Mouse (Mus musculus) cerebellum, postnatal 25 days (tissue): ENCODE data around the gene Ttll12.

Source experiments
- DNase-seq, 2 experiments: peaks; one replicate each; pipeline ENCODE4 v3.0.0; 2021; ENCODE audit warnings: mixed read lengths in 2 of 2

The Ttll12 gene

DNA sequence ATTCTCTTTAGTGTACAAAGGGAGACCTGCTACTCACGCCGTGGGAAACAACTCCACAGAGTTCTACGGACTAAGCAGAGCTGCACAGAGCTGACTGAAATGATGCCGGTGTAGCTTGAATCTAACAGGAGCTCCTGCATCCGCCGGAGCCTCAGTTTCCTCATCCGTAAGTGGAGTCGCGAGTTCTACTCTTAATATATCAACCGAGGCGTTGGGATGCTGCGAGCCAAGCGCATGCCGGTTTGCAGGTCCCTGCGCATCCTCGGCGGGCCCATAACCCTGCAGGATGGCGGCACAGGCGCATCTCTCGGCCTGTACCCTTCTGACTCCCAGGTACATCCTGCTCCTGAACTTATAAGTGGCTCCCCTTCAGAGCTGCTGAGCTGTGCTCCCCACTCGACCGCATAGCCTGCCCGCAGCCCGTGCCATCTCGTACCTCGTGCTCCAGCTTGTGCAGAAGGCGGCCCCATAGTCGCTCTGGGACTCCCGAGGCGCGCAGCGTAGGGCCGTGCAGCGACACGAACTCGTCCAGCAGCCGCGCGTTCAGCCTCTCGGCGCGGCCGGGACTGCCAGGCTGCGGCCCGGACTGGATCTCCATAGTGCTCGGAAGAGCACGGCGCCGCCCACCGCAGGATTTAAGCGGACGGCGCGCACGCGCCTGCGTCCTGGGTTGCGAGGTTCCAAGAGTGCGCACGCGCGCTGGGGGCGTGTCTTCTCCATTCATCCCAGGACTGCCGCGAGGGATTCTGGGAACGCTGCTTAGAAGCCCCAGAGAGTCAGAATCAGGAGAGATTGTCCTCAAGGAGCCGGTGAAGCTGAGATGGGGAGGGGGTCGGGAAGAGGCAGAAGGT is at the start of gene Ttll12:
TSS of gene Ttll12 (minus strand) at position 645 of the 851 bp plus-strand sequence.
- peak; percentile 95 to 98 for DNase-seq

DNA sequence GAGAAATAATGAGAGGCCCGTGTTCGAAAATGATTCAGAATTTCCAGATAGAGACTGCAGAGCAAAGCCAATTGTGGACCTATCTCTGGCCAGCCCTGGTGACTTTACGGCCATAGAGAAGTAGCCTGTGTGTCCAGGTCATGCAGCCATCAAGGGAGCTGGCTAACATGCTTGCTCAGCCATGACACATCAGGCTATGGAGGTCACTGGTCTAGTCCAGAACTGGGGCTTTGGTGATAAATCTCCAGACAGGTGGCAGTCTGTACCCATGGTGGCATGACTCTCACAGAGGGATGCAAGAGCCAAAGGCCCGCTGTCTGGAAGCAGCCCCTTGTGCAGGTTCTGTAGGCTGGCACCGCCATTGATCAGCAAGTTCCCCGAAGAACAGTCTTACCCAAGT is 47.6 kb upstream of the Ttll12 start:
- DNase-seq, result no peak

DNA sequence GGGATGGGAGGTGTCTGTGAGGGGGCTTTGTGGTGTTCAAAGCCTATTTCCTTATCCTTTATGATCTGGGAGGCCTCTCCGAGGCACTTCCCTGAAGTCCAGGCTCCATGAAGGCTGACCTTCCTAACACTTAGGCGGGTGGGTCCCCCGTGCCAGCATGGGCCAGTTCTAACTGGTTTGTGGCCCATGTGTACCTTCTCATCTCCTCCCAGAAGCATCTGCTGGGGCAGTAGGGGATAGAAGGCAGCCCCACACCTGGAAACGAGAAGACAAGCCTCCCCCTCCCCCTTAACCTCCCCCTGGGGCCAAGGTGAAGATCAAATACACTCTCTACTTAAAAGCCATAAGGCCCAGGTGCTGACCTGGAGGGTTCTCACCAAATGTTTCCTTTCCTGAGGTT is 45.3 kb upstream of the Ttll12 start:
- DNase-seq, result no peak

DNA sequence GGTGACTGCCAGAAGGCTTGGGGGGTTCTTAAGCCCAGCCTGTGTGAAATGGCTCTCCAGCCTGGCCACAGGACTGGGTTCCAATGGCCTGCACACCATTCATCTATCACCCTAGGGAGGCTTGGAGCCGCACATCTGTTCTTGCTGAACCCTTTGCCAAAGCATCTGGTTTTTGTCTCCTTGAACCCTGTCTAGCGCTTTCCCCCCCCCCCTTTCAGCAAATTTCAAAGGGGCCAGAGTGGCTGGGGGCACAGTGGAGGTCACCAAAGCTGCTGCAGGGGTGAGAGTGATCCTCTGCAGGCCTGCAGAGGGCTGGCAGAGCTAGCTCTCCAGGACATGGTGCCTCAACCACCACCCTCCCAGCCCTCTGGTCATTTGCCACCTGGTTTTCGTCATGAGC is 44.2 kb upstream of the Ttll12 start:
- no peak for DNase-seq

DNA sequence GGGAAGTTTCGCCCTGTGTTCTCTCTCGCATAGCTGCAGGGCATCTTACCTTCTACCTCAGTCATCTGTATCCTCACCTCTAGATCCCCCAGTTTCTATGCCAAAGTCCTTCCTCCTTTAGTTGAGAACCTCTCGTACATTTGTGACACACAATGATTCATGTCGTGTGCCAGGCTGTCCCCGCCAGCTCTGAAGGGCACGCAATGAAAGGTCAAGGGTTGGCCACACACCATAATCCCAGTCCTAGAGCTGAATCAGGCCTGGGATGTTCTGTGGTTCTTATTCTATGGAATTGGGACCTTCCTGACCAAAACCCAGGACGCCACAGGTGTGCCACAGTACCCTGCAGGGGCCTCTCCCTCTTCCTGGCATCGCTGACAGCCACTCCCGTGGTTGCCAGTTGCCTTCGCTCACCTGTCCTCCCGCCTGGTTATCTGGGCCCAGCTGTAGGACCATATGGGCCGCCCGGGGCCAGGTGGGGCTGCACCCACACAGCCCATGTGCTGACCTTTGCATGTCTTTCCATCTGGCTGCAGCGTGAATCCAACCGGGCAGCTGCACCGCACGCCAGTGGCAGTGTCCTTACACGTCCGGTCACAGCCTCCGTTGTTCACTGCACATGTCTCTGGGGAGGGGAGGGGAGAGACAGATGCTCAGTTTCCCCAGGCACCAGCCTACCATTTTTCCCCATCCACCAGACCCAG is 43.4 kb upstream of the Ttll12 start:
- DNase-seq, result no peak

DNA sequence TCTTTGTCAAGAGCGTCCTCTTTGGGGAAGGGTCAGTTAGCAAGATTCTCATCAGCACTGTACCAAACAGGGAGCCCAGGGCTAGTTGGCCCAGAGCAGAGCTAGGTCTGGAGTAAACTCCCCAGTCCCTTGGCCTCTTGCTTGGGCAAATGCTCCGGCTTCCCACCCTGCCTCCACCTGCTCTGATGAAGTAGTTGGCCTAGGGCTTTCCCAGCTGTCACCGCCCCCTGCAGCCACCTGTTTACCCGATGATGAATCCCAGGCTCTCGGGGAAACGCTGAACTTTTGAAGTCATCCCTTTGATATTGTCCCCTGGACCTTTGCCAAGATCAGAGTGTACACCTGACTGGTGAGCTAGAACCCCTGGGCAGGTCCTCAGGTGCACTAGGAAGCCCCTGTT is 41.8 kb upstream of the Ttll12 start:
- peak in 1 of 2 experiments; percentile 30 for DNase-seq

DNA sequence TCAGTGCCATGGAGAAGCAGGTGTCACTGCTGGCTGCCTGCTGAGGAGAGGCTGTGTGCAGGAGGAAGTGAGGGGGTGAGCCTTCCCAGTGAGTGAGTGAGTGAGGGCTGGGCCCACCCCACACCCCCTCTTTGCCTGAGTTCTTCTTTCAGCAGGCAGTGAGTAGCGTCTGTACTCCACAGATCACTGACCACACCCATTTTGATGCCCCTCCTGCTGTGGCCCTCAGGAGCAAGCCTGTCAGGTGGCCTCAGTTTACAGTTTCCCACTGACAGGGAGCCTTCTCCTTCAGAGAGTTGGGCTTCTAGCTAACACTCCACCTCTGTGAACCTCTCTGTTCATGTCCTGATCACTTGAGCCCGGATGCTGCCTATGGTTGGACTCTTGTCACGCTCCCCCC is 40.3 kb upstream of the Ttll12 start:
- no peak for DNase-seq

DNA sequence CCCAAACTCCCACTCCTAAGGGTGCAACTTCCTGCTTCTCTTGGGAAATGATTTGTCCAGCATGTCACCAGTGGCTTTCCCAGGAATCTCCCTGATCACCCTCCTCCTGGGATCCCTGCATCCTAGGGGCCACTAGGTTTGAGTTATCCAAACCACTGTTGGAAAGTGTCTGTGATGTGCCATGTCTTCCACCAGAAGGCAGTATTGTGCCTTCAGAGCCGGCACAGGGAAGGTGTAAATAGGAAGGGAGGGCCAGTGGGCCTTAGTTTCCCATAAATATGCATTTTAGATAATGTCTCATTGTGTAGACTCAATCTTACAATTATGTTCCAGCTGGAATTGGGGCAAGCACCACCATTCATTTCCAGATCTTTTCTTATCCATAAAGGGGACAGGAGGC is 39.1 kb upstream of the Ttll12 start:
- DNase-seq, result no peak

DNA sequence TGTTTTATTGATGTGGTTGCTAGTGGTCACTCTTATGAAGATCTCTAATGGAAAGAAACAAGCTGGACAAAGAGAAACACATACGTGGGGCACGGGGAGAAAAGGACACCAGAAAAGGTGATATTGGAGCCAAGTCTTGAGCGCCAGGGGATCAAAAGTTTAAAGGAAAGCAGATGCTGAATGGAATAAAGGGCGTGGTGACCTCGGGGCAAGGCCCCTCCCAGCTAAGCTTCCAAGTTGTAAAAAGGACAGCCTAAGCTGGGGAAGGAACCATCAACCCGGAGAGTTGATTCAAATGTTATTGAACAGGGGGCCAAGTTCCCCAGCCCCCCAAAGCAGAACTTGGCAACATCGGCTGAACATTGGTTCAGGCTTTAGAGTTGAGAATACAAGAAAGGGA is 36.1 kb upstream of the Ttll12 start:
- DNase-seq, result no peak

DNA sequence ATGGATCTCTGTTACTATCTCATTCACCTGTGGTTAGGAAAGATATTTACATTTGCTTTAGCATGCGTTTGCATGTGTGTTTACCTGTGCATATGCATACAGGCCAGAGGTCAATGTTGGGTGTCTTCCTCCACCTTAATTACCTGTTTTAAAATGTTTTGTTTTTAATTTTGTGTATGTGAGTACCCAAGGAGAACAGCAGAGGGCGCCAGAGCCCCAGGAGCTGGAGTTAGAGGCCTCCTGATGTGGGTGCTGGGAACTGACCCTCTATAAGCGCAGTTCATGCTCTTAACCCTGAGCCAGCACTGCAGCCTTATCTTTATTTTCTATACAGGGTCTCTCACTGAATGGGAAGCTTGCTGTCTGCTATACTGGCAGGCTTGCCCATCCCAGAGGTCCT is 34.8 kb upstream of the Ttll12 start:
- no peak for DNase-seq

DNA sequence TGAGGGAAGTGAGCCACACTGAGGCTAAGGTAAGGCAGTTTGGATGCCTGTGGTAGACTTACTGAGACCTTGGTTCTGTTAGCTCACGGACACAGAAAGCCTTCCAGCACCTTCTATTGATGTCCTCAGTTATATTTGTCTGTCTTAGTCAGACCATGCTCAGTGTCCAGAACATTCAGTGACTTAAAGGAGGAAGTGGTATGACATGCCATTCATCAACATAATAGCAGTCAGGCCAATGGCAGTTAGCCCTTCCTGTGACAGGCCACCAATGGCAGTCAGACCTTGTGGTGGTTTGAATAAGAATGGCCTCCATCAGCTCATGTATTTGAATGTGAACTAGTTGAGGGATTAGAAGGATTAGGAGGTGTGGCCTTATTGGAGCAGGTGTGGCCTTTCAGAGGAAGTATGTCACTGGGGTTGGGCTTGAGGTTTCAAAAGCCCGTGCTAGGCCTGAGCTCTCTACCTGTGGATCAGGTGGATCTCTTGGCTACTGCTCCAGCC is 31.2 kb upstream of the Ttll12 start:
- DNase-seq, result no peak

DNA sequence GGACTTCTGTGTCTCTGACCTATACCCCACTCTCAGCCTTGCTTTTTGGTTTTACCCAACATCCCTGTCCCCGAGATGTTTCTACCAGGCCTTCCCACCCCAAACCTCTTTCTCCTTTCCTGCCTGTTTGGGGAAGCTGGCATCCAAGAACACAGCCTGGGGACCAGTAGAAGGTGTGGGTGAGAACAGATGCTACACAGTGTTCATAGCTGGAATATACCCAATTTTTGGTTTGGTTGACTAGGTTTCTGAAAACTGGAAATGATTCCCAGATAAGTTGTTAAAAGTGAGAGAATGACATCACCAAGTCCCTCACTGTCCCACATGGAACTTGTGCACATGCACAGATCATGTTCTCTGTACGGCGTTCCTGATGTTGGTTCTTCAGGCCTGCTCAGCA is 20.3 kb upstream of the Ttll12 start:
- no peak for DNase-seq

DNA sequence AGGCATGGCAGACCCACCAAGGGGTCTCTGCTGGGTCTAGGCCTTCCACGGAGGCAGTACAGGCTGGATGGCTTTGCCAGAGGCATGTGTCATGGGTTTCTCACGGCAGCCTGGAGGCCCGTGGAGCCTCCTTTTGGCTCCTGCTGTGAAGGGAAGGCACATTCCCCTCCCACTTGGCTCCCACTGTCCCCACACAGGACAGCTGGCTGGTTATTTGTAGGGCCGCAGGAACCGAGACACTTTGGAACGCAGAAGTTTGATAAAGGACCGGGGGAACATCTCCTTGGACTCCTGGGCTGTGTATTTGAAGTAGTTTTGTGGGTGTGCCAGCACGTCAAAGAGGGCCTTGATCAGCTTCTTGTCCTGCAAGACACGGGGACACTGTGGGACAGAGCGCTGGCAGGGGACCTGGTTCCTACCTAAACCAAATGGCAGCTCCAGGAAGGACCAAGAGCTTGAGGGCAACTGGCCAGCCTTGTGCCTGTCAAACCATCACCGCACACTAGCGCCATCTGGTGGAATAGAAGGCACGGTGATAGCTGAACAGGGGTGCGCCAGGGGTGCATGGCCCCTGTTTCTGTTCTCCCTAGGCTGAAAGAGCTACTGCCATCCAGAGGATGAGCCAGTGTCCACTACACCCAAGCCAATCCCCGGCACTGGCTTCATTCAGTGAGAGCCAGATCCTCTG is 12.3 kb upstream of the Ttll12 start:
- peak; percentile 72 to 86 for DNase-seq

DNA sequence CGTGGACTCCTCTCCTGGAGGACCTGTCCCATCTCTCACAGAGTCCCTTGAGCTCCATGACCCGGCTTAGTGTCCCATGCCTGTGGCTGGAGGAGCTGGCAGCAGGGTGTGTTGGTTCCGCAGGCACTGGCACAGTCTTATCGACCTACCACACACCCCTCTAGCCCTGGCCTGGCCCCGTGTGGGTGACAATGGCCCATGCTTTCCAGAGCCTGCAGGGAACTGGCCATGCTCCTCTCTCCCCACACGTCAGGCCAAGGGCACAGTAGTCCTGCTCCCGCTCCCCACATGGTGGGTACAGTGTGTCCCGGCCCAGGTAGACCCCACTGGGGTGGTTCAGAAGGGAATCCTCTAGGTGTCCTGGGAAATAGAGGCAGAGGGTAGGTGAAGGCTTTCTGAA is 11.7 kb upstream of the Ttll12 start:
- DNase-seq, result no peak

DNA sequence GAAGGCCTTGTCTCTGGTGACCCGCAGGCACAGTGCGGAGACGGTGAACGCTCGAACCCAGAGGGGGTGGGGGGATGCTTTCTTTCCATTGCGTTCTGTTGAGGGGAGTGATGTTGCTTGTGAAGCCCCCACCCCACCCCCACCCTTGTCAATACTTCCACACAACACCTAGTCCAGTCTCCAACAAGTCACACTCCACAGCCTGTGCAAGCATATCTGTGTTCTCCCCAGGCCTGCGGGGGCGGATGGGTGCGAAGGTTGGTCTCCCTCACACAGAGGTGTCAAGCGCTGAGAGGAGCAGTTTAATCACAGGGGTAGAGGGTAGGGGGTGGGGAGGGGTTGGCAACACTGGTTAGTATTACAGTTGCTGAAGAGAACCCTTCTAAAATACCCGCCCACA is 11.3 kb upstream of the Ttll12 start:
- DNase-seq, result no peak

DNA sequence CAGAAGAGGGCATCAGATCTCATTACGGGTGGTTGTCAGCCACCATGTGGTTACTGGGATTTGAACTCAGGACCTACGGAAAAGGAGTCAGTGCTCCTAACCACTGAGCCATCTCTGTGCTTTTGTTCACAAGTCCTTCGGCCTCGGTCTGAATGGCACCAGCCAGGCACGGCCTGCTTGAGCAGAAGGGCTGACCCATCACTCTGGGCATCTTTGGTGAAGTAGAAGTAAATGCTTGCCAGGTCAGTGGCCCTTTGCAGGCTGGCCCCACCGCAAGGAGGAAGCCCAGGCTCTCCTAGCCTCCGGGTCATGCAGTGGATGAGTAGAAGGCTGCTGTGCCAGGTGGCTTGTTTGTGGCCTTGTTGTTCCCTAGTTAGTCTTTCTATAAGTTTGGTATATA is 8.5 kb upstream of the Ttll12 start:
- DNase-seq, result no peak

DNA sequence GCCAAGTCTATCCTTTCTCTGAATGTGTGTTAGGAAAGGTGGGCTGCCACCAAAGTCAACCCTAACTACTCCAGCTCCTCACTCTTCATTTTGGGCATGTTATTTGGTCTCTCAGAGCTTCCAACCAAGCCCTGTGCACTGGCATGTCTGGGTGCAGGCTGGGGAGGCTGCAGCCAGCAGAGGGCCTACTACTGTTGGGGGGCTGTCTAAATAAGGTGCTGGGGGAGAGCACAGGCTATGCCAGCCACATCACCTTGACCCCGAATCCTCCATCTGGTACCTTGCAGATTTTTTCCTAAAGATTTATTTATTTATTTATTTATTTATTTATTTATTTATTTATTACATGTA is 8.1 kb upstream of the Ttll12 start:
- DNase-seq, result no peak

DNA sequence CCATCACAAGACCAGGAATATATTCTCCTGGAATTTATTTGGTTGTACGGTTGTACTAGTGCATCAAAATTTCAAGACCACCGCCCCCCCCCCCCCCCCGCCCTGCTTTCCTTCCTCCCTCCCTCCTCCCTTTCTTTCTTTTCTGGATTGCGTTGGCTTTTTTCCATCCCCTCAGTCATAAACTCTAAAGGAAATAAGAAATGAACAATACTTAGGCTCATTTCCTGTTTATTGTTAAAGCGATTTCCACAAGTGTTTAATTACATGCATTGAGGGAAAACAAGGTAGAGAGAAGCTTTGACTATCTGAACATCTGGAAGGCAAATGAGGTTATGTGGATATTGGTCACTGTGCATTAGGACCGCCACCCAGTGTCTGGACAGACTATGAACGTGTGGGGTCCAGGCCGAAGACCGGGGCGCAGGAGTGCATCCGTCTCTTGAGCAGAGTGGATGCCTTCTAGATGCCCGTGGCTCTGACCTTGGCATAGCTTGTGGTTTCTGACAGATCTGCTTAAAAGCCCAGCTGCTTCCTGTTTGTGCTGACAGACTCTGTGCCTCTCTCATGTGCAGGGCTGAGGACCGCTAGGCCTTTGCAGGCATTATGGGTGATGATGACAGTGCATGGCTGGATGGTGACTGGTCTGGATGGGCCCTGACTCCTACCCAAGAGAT is 7.6 kb upstream of the Ttll12 start:
- DNase-seq, result no peak

DNA sequence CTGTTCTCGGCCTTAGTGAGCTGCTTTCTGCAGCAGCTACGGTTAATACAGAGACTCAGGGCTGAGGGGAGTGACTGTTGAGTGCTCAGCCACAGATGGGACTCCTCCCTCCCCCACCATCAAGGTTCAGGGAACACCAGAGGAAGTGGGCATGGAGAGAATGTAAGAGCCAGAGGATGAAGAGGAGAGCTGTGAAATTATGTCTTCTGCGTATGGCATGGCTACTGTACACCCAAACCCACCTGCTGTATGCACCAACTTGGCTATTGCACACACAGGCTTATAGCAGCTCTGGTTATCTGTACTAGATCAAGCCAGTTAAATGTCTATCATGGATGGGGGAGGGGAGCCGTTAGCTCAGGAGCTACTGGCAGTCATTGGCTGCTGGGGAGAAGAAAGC is 6.2 kb upstream of the Ttll12 start:
- DNase-seq, result no peak

DNA sequence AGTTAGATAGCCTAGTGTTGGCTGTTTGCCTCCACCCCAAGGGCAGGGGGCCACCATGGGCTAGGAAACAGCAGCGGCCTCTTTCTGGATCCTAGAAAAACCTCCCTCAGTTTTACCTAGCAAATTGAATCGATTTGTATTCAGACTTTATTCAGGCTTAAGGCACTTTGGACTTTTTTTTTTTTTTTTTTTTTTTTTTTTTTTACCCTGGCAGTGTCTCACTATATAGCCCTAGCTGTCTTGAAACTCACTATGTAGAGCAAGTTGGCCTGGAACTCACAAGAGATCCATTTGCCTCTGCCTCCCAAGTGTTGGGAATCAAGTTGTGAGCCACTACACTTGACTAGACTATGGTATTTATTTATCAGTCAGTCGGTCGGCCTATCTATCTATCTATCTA is 1.9 kb upstream of the Ttll12 start:
- DNase-seq, result no peak

DNA sequence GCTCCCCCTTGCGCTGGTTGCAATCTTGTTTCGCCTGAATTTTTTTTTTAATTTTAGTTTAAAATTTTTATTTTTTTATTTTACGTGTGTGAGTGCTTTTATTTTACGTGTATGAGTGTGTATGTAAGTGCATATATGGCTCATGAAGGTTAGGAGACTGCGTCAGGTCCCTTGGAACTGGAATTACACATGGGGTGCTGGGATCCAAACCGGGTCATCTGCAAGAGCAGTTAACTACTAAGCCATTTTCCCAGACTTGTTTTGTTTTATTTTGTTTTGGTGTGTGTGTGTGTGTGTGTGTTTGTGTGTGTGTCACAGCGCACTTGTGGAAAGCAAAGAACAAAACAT is 381 bp upstream of the Ttll12 start:
- DNase-seq, result no peak

DNA sequence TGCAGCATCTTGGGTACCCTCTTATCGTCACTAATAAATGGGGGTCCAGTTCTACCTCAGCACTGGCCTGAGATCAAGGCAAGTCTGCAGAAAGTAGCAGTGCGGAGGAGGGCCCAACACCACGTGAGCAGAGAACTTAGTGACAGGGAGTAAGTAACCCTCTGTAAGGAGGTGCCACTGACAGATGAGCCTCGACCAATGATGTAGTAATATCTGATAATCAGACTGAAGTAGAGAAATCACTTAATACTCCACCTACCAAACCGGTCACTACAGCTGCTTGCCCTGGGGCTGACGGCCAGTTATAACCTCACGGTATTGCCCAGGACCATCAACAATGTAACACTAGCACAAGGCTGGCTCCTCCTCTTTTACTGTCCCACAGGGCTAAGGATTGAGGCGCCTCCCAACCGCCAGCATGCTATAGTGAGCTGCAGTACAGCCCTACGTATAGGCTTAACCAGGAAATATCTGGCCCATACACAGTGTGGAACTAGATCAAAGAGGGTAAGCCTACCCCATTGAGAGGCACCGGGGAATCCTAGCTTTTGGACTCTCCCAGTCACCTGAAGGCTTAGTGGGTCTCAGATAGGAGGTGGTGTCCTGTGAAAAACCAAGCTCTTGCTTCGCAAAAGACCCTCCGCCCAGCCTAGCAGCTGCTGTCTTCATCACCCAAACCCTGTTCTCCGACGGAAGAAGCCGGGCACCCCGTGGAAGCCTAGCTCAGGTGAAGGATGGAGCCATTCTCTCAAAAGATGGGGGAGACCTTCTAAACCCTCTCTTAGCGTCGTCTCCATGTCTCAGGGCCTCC is 1.1 kb downstream of the Ttll12 start:
- DNase-seq, result no peak
